16 mouse cellular contexts compared by ENCODE assay signal in genomic region chr2:144188076-144188475, GRCm38 (mm10).
DNase-seq lines count a peak whose midpoint lies in the region; ATAC-seq and TF ChIP-seq lines count a peak whose summit lies in the region.
"Had no signal": no experiment of that assay in that cellular context is flagged by ENCODE, and none has a peak within 500 bp of the region (broad histone marks: within the 10 kb centered on the region; RNA-seq: fewer than 3 reads in every experiment).

No protein-coding gene starts in this region.

- TF ChIP-seq CTCF in forebrain, postnatal 0 days (IDR thresholded peaks at IDR 0.05; ENCODE audit: low read depth) = no peak

- H3K36me3 ChIP-seq in forebrain, postnatal 0 days (ENCODE audit: insufficient read depth) = no peaks in the 10 kb centered on the region
- H3K36me3 ChIP-seq in forebrain, embryonic 14.5 days (ENCODE audit: control insufficient read depth, insufficient read depth, low read length) = no peaks in the 10 kb centered on the region
- no peaks in the 10 kb centered on the region for H3K36me3 ChIP-seq in embryonic facial prominence, embryonic 13.5 days
- no peaks in the 10 kb centered on the region for H3K36me3 ChIP-seq in megakaryocyte, embryonic 14.5 days (replicated peaks; ENCODE audit: low read length)

- no peak overlapping the region for H3K4me2 ChIP-seq in forebrain, postnatal 0 days (ENCODE audit: low read depth)
- H3K4me2 ChIP-seq in forebrain, embryonic 14.5 days (ENCODE audit: low read length) = no peak overlapping the region
- no peak overlapping the region for H3K4me2 ChIP-seq in embryonic facial prominence, embryonic 13.5 days
- H3K4me2 ChIP-seq: heart, embryonic 11.5 days; hindbrain, embryonic 14.5 days had no signal

- DNase-seq in forebrain, postnatal 0 days = no peak
- no peak for DNase-seq in forebrain, embryonic 14.5 days (ENCODE audit: low spot score)
- peak; percentile 52 for DNase-seq in 3134 (ENCODE audit: extremely low read depth, insufficient read length, low spot score)
- no peak for DNase-seq in thymus, postnatal 14 days
- no peak for DNase-seq in right cerebral cortex, postnatal 14 days
- DNase-seq: adrenal gland, postnatal 14 days; cerebellum, adult 9-11 months; lung, postnatal 10 days; right cerebral cortex, adult 18-20 months had no signal

- ATAC-seq in forebrain, postnatal 0 days = peak; percentile 14; the same call in 1 of the 2 replicates
- ATAC-seq in forebrain, embryonic 14.5 days = no peak
- no peak for ATAC-seq in embryonic facial prominence, embryonic 13.5 days (ENCODE audit: insufficient number of reproducible peaks, insufficient read depth, low FRiP score, low TSS enrichment, low read depth)
- no peak for ATAC-seq in cerebellum, adult (ENCODE audit: insufficient number of reproducible peaks, low FRiP score, low TSS enrichment)
- ATAC-seq: Patski had no signal

- H3K9me3 ChIP-seq in forebrain, postnatal 0 days (ENCODE audit: low read length) = no peaks in the 10 kb centered on the region
- H3K9me3 ChIP-seq in forebrain, embryonic 14.5 days (replicated peaks; ENCODE audit: control insufficient read depth, low read length) = no peaks in the 10 kb centered on the region
- H3K9me3 ChIP-seq in embryonic facial prominence, embryonic 13.5 days = no peaks in the 10 kb centered on the region
- no peaks in the 10 kb centered on the region for H3K9me3 ChIP-seq in megakaryocyte, embryonic 14.5 days

- H3K4me3 ChIP-seq in forebrain, postnatal 0 days (ENCODE audit: low read depth, low read length) = no peak overlapping the region
- H3K4me3 ChIP-seq in forebrain, embryonic 14.5 days (ENCODE audit: low read depth, low read length) = no peak overlapping the region
- H3K4me3 ChIP-seq in embryonic facial prominence, embryonic 13.5 days = no peak overlapping the region
- H3K4me3 ChIP-seq in megakaryocyte, embryonic 14.5 days (replicated peaks) = peak overlapping the region; percentile 21
- H3K4me3 ChIP-seq: erythroblast, embryonic 14.5 days had no signal

- no peak overlapping the region for H3K9ac ChIP-seq in forebrain, postnatal 0 days
- no peak overlapping the region for H3K9ac ChIP-seq in forebrain, embryonic 14.5 days (ENCODE audit: low read length)
- no peak overlapping the region for H3K9ac ChIP-seq in embryonic facial prominence, embryonic 13.5 days
- H3K9ac ChIP-seq: hindbrain, embryonic 14.5 days had no signal

- 53% methylated on average over 3 of the region's 3 CpGs for WGBS in forebrain, postnatal 0 days
- WGBS in forebrain, embryonic 14.5 days = 68% methylated on average over 3 of the region's 3 CpGs
- 28% methylated on average over 3 of the region's 3 CpGs for WGBS in embryonic facial prominence, embryonic 13.5 days

- no peak overlapping the region for H3K27ac ChIP-seq in forebrain, postnatal 0 days (ENCODE audit: low read depth, low read length)
- no peak overlapping the region for H3K27ac ChIP-seq in forebrain, embryonic 14.5 days (ENCODE audit: low read depth, low read length)
- peak overlapping the region; percentile 34; the same call in 1 of the 2 replicates for H3K27ac ChIP-seq in embryonic facial prominence, embryonic 13.5 days
- H3K27ac ChIP-seq: hindbrain, embryonic 14.5 days had no signal

- no peaks in the 10 kb centered on the region for H3K27me3 ChIP-seq in forebrain, postnatal 0 days (ENCODE audit: insufficient read depth, low read length)
- H3K27me3 ChIP-seq in forebrain, embryonic 14.5 days (replicated peaks; ENCODE audit: control insufficient read depth, insufficient read depth, low read length) = no peaks in the 10 kb centered on the region
- no peaks in the 10 kb centered on the region for H3K27me3 ChIP-seq in embryonic facial prominence, embryonic 13.5 days
- no peaks in the 10 kb centered on the region for H3K27me3 ChIP-seq in megakaryocyte, embryonic 14.5 days (replicated peaks)
- H3K27me3 ChIP-seq: Patski had no signal

- no peaks in the 10 kb centered on the region; the same call in 1 of the 2 replicates for H3K4me1 ChIP-seq in forebrain, postnatal 0 days (ENCODE audit: insufficient read depth)
- no peaks in the 10 kb centered on the region for H3K4me1 ChIP-seq in forebrain, embryonic 14.5 days (ENCODE audit: control insufficient read depth, insufficient read depth, low read length)
- peaks cover 39% of the 10 kb centered on the region for H3K4me1 ChIP-seq in embryonic facial prominence, embryonic 13.5 days
- H3K4me1 ChIP-seq in megakaryocyte, embryonic 14.5 days = peaks cover 95% of the 10 kb centered on the region
